25 mouse cellular contexts compared by ENCODE assay signal in the genomic region with DNA sequence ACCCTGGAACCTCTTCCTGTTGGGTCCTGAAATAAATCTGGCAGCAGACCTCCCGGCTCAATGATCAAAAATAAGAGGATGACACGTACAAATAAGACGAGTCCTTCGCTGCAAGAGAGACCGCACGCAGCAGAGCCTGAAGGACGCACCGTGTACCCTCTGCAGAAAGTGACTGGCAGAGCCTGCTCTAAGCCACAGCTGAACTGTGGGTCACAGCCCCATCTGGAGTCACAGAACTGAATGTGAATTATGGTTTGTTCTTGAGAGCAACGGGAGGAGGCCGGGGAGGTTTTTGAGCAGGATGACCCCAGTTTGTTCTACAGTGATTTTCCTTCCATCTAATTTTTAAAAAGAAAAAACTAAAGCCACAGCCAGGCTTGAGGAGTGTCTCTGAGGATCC. TPM values are rescaled to one million over a fixed set of nuclear protein-coding genes. Genes with fewer than 3 reads are reported as not detected.
DNase-seq lines count a peak whose midpoint lies in the region; ATAC-seq and TF ChIP-seq lines count a peak whose summit lies in the region.
"Had no signal": no experiment of that assay in that cellular context is flagged by ENCODE, and none has a peak within 500 bp of the region (broad histone marks: within the 10 kb centered on the region; RNA-seq: fewer than 3 reads in every experiment).

No protein-coding gene starts in this region.

- intact Hi-C loops in gastrocnemius, adult 2 months (cut with DNase I) = loop anchor here (5.0 kb wide), 1 partner anchor 67 kb away; no protein-coding TSS in a partner anchor

- dilution Hi-C loops in CH12.LX (cut with MboI; ENCODE audit: extremely low pct_ligation_motif_present, extremely low pct_unique_long_range_greater_than_20kb, low sequenced_read_pairs) = no loop called here

- H3K79me2 ChIP-seq in CH12.LX (replicated peaks; ENCODE audit: control insufficient read depth, extremely low read depth, insufficient read depth, poor library complexity, severe bottlenecking) = peaks cover 55% of the 10 kb centered on the region

- no peak for ATAC-seq in kidney, embryonic 15.5 days (replicated peaks; ENCODE audit: low FRiP score)
- ATAC-seq in hematopoietic stem cell, adult 5-6 weeks (replicated peaks in 1 of 2; ENCODE audit: insufficient read depth in 1 of 2, low FRiP score in 2 of 2, low TSS enrichment in 1 of 2, low read depth in 1 of 2, poor library complexity in 2 of 2, severe bottlenecking in 2 of 2) = 0 out of 4 replicates have a peak, but pooled peaks have one; percentile 7 to 33
- ATAC-seq in midbrain, postnatal 0 days (ENCODE audit: low FRiP score) = no peak
- ATAC-seq: forebrain, embryonic 14.5 days; hindbrain, postnatal 0 days had no signal

- peak overlapping the region; percentile 19 for H3K4me3 ChIP-seq in gastrocnemius, adult 2 months
- 0 out of 2 replicates have a peak overlapping the region, but pooled peaks have one; percentile 7 for H3K4me3 ChIP-seq in kidney, embryonic 15.5 days (replicated peaks)
- peak overlapping the region; percentile 22 to 55 (median 51) for H3K4me3 ChIP-seq in CH12.LX (replicated peaks in 1 of 3; ENCODE audit: low read depth in 2 of 3, low read length in 2 of 3, poor library complexity in 1 of 3)
- no peak overlapping the region for H3K4me3 ChIP-seq in midbrain, postnatal 0 days (ENCODE audit: low read depth, low read length)
- H3K4me3 ChIP-seq: embryonic facial prominence, embryonic 15.5 days; erythroblast, embryonic 14.5 days; forebrain, embryonic 10.5 days; heart, embryonic 15.5 days; hindbrain, embryonic 12.5 days had no signal

- DNase-seq in gastrocnemius, adult 2 months = peak; percentile 43
- no peak for DNase-seq in gastrocnemius, adult 18-20 months (ENCODE audit: low spot score)
- no peak for DNase-seq in kidney, adult 9 months
- DNase-seq in CH12.LX (ENCODE audit: extremely low read depth) = no peak
- DNase-seq in midbrain, postnatal 0 days (ENCODE audit: low spot score) = no peak
- DNase-seq: adrenal gland, adult 8-10 months; adrenal gland, postnatal 36 days; B cell, adult 2 months; cerebellum, adult 2 months; cerebellum, postnatal 10 days; embryo, embryonic 11 days; gastrocnemius, postnatal 10 days; heart, adult 18-20 months; heart, postnatal 14 days had no signal

- H3K4me2 ChIP-seq in kidney, embryonic 15.5 days = peak overlapping the region; percentile 45
- peak overlapping the region; percentile 87 for H3K4me2 ChIP-seq in CH12.LX (ENCODE audit: insufficient read depth, low read depth, poor library complexity, severe bottlenecking)
- H3K4me2 ChIP-seq in midbrain, postnatal 0 days (ENCODE audit: low read depth, low read length, poor library complexity, severe bottlenecking) = no peak overlapping the region
- H3K4me2 ChIP-seq: embryonic facial prominence, embryonic 15.5 days; heart, embryonic 11.5 days; heart, embryonic 15.5 days; hindbrain, embryonic 12.5 days had no signal

- no peaks in the 10 kb centered on the region for H3K9me3 ChIP-seq in kidney, embryonic 15.5 days (replicated peaks)
- H3K9me3 ChIP-seq in CH12.LX (replicated peaks; ENCODE audit: low read length) = peaks cover 11% of the 10 kb centered on the region
- no peaks in the 10 kb centered on the region for H3K9me3 ChIP-seq in midbrain, postnatal 0 days (ENCODE audit: low read length)
- H3K9me3 ChIP-seq: embryonic facial prominence, embryonic 15.5 days; forebrain, embryonic 10.5 days; G1E; heart, embryonic 15.5 days; hindbrain, embryonic 12.5 days had no signal

- H3K4me1 ChIP-seq in kidney, embryonic 15.5 days = peaks cover 27% of the 10 kb centered on the region
- peaks cover 31 to 85% of the 10 kb centered on the region in 2 experiments for H3K4me1 ChIP-seq in CH12.LX (ENCODE audit: control insufficient read depth in 1 of 2, insufficient read depth in 2 of 2)
- no peaks in the 10 kb centered on the region for H3K4me1 ChIP-seq in midbrain, postnatal 0 days (ENCODE audit: insufficient read depth, low read length)
- H3K4me1 ChIP-seq: forebrain, embryonic 10.5 days; heart, embryonic 15.5 days had no signal

- peaks cover 6% of the 10 kb centered on the region; the same call in 1 of the 2 replicates for H3K36me3 ChIP-seq in kidney, embryonic 15.5 days
- H3K36me3 ChIP-seq in CH12.LX (replicated peaks in 1 of 2; ENCODE audit: control insufficient read depth in 1 of 2, insufficient read depth in 1 of 2, low read length in 1 of 2) = peaks cover 23 to 65% of the 10 kb centered on the region in 2 experiments
- H3K36me3 ChIP-seq in midbrain, postnatal 0 days (ENCODE audit: insufficient read depth, low read length) = no peaks in the 10 kb centered on the region
- H3K36me3 ChIP-seq: embryonic facial prominence, embryonic 15.5 days; forebrain, embryonic 10.5 days; heart, embryonic 15.5 days; hindbrain, embryonic 12.5 days had no signal

- peak; percentile 33; the same call in 1 of the 2 replicates for TF ChIP-seq CTCF in gastrocnemius, adult 2 months (IDR thresholded peaks at IDR 0.05)
- peak in 1 of 2 experiments; percentile 64; a peak in 2 of 4 replicates for TF ChIP-seq CTCF in CH12.LX (conservative IDR thresholded peaks at IDR 0.05 in 1 of 2, IDR thresholded peaks at IDR 0.05 in 1 of 2; ENCODE audit: low read depth in 2 of 2, low read length in 2 of 2)
- no peak for TF ChIP-seq CTCF in midbrain, postnatal 0 days (IDR thresholded peaks at IDR 0.05)

- 30% methylated on average over 10 of the region's 10 CpGs for WGBS in kidney, embryonic 15.5 days
- WGBS in midbrain, postnatal 0 days = 71% methylated on average over 10 of the region's 10 CpGs

- no peak overlapping the region for H3K9ac ChIP-seq in kidney, embryonic 15.5 days
- H3K9ac ChIP-seq in CH12.LX (ENCODE audit: insufficient read depth, low read depth) = peak overlapping the region; percentile 82
- no peak overlapping the region for H3K9ac ChIP-seq in midbrain, postnatal 0 days (replicated peaks; ENCODE audit: low read length, poor library complexity, severe bottlenecking)
- H3K9ac ChIP-seq: embryonic facial prominence, embryonic 15.5 days; heart, embryonic 15.5 days; hindbrain, embryonic 12.5 days had no signal

- peak; percentile 69 for TF ChIP-seq RAD21 in CH12.LX (IDR thresholded peaks at IDR 0.05; ENCODE audit: low read depth, low read length)

- in situ Hi-C loops in CH12.LX (cut with MboI; ENCODE audit: low pct_ligation_motif_present, low pct_unique_long_range_greater_than_20kb, low sequenced_read_pairs) = loop anchor here (25.0 kb wide), 1 partner anchor 1588 kb away; a partner anchor contains a TSS

- no peak for TF ChIP-seq POLR2A in CH12.LX (IDR thresholded peaks at IDR 0.05; ENCODE audit: low read depth, low read length)

- peak overlapping the region; percentile 35; the same call in 1 of the 2 replicates for H3K27ac ChIP-seq in gastrocnemius, adult 2 months
- H3K27ac ChIP-seq in kidney, embryonic 15.5 days = no peak overlapping the region
- peak overlapping the region; percentile 71 for H3K27ac ChIP-seq in CH12.LX (ENCODE audit: insufficient read depth, low read depth)
- H3K27ac ChIP-seq in midbrain, postnatal 0 days (ENCODE audit: low read depth, low read length) = no peak overlapping the region
- H3K27ac ChIP-seq: embryonic facial prominence, embryonic 15.5 days; forebrain, embryonic 10.5 days; heart, embryonic 15.5 days; hindbrain, embryonic 12.5 days; hindbrain, postnatal 0 days had no signal

- H3K27me3 ChIP-seq in kidney, embryonic 15.5 days = peaks cover 10% of the 10 kb centered on the region
- H3K27me3 ChIP-seq in CH12.LX (replicated peaks) = no peaks in the 10 kb centered on the region
- H3K27me3 ChIP-seq in midbrain, postnatal 0 days (ENCODE audit: insufficient read depth, low read length) = peaks cover 5% of the 10 kb centered on the region; the same call in 1 of the 2 replicates

- no peak for TF ChIP-seq EP300 in CH12.LX (IDR thresholded peaks at IDR 0.05; ENCODE audit: low read length)

TF ChIP-seq in CH12.LX, 34 proteins besides CTCF, POLR2A, EP300 and RAD21:
- TF ChIP-seq MXI1 (IDR thresholded peaks at IDR 0.05; ENCODE audit: low read depth, low read length) = peak; percentile 6; the same call in 1 of the 2 replicates
- no peak for TF ChIP-seq ETS1 (conservative IDR thresholded peaks at IDR 0.05; ENCODE audit: low read depth, low read length)
- peak; percentile 58 for TF ChIP-seq SMC3 (IDR thresholded peaks at IDR 0.05; ENCODE audit: low read depth, low read length)
TF ChIP-seq in CH12.LX: peak in this region for 2.

RNA-seq across cellular contexts. Expression of a gene that starts 6.5 kb away (rescaled TPM):
- total RNA-seq in gastrocnemius, adult 2 months (2021) = 10 to 100 TPM; 10.1 to 12.2 TPM
- 10 to 100 TPM in 1 of 2 experiments, 1 to 10 TPM in 1; 7.8 to 10.0 TPM for total RNA-seq in gastrocnemius, adult 18-20 months (2021)
- 7.3 and 7.9 TPM in 2 replicates for polyA plus RNA-seq in kidney, embryonic 15.5 days (2015; fragmentation: Nextera tagmentation; extraction: Ambion mirVana)
- total RNA-seq in CH12.LX (2012; rRNA removed) = 22.4 and 28.7 TPM in 2 replicates
- total RNA-seq in CH12.LX (2014; rRNA removed) = 10.4 and 10.5 TPM in 2 replicates
- 23.3 and 26.5 TPM in 2 replicates for polyA plus RNA-seq in CH12.LX (2012; ENCODE audit: insufficient read length, low read depth)
- 13.3 and 18.1 TPM in 2 replicates for total RNA-seq in hematopoietic stem cell, adult 5-6 weeks (2017)
- 3.5 and 3.6 TPM in 2 replicates for total RNA-seq in midbrain, postnatal 0 days (2014; rRNA removed)
- polyA plus RNA-seq in midbrain, postnatal 0 days (2015; fragmentation: Nextera tagmentation; extraction: Ambion mirVana) = 2.2 and 2.4 TPM in 2 replicates

Comparison
In these comparisons a context has a peak if more than half of its experiments do, and no peak if none do; other contexts are left out.
1. H3K27ac ChIP-seq: peak in gastrocnemius, adult 2 months (single experiment) and CH12.LX (single experiment); none in kidney, embryonic 15.5 days (single experiment) and midbrain, postnatal 0 days (single experiment).
2. ATAC-seq: peak in hematopoietic stem cell, adult 5-6 weeks (2 of 2); none in kidney, embryonic 15.5 days (single experiment) and midbrain, postnatal 0 days (single experiment).